Mouse (Mus musculus): Measurements from ENCODE around the gene Nup88.

GRCm38 (mm10) chr11:70969271-70969794 is 440 bp downstream of the Nup88 start:
- TF ChIP-seq CTCF (IDR thresholded peaks at IDR 0.05; ENCODE audit: extremely low read depth, insufficient read depth, insufficient read length, insufficient replicate concordance) (no peak), POLR2A (IDR thresholded peaks at IDR 0.05; ENCODE audit: low read depth, low read length) (no peak)

Data from spleen, adult 2 months (tissue).